Mouse (Mus musculus): ENCODE measurements around the gene Gnpat.

GRCm38 (mm10) chr8:124878141-124878540 lies 15.3 kb downstream of the Gnpat start:
- TF ChIP-seq ZC3H11A (IDR thresholded peaks at IDR 0.05; ENCODE audit: borderline replicate concordance, low read depth, low read length): no peak
- TF ChIP-seq HCFC1 (IDR thresholded peaks at IDR 0.05; ENCODE audit: borderline replicate concordance, insufficient read depth, low read length): no peak
- no peak for TF ChIP-seq MAFK (IDR thresholded peaks at IDR 0.05; ENCODE audit: insufficient read depth, low read depth, low read length)
- no peak for TF ChIP-seq ZNF384 (IDR thresholded peaks at IDR 0.05; ENCODE audit: low read depth, low read length)
- TF ChIP-seq CHD2 (IDR thresholded peaks at IDR 0.05; ENCODE audit: low read depth, low read length): no peak
